Mouse (Mus musculus) embryonic facial prominence, embryonic 11.5 days (tissue): Measurements from ENCODE around the gene Crb2. TPM values are rescaled to one million over a fixed set of nuclear protein-coding genes. Genes with fewer than 3 reads are reported as not detected.

ENCODE experiments used
- ATAC-seq: fragments of 200-750 bp; cut with Nextera tagmentation; replicated peaks from 2 replicates; pipeline ENCODE4 v1.8.0; 2017; ENCODE audit warnings: low read depth; ENCODE audit not compliant: insufficient number of reproducible peaks, low FRiP score, low TSS enrichment
- DNase-seq: peaks from one replicate; pipeline ENCODE4 v3.0.0-alpha.2; 2015; ENCODE audit warnings: low spot score
- H3K27ac ChIP-seq: fragments of 300-500 bp; sonication (generic); replicated peaks from 2 replicates; pipeline ENCODE4 v1.5.1; 2014; ENCODE audit warnings: mild to moderate bottlenecking, low read depth, low read length, control low read depth
- H3K27me3 ChIP-seq: fragments of 300-500 bp; sonication (generic); 2 replicates; pipeline ENCODE4 v1.6.1; 2014; ENCODE audit warnings: mild to moderate bottlenecking, low read length, moderate library complexity, mixed read lengths; ENCODE audit not compliant: control insufficient read depth, insufficient read depth
- H3K36me3 ChIP-seq: fragments of 300-500 bp; sonication (generic); replicated peaks from 2 replicates; pipeline ENCODE4 v1.6.1; 2014; ENCODE audit warnings: low read depth, mild to moderate bottlenecking, low read length, moderate library complexity, mixed read lengths; ENCODE audit not compliant: control insufficient read depth, insufficient read depth
- H3K4me1 ChIP-seq: fragments of 300-500 bp; sonication (generic); 2 replicates; pipeline ENCODE4 v1.6.1; 2014; ENCODE audit warnings: low read length, mixed read lengths; ENCODE audit not compliant: control insufficient read depth, insufficient read depth
- H3K4me2 ChIP-seq: fragments of 300-500 bp; sonication (generic); 2 replicates; pipeline ENCODE4 v1.6.1; 2014; ENCODE audit warnings: low read depth, mild to moderate bottlenecking, control low read depth, low read length, moderate library complexity
- H3K4me3 ChIP-seq: fragments of 300-500 bp; sonication (generic); 2 replicates; pipeline ENCODE4 v1.5.1; 2014; ENCODE audit warnings: low read depth, low read length, control low read depth
- H3K9ac ChIP-seq: fragments of 300-500 bp; sonication (generic); replicated peaks from 2 replicates; pipeline ENCODE4 v1.6.1; 2014; ENCODE audit warnings: mild to moderate bottlenecking, control low read depth, low read length
- H3K9me3 ChIP-seq: fragments of 300-500 bp; sonication (generic); replicated peaks from 2 replicates; pipeline ENCODE4 v1.6.1; 2016; ENCODE audit warnings: mild to moderate bottlenecking, low read length, inconsistent platforms, mixed read lengths; ENCODE audit not compliant: control insufficient read depth
- WGBS: fragments of 180-500 bp; shearing (Covaris S2); extraction: QIAGEN DNeasy Blood & Tissue Kit; methylation state at CpG from one replicate; pipeline ENCODE4 v1.1.7; 2014; 5-methylcytosine and 5-hydroxymethylcytosine counted together
- polyA plus RNA-seq: library from polyadenylated mRNA; unstranded; fragments of >200 nt; fragmentation: Nextera tagmentation; extraction: Ambion mirVana; gene quantifications from 2 replicates; pipeline ENCODE4 v1.2.1, GENCODE M21; 2014

The Crb2 gene
- polyA plus RNA-seq, 1 experiment from 2014 or later, result 2.7 TPM

- no peaks in the 10 kb centered on the region for H3K36me3 ChIP-seq
- DNase-seq (peak; percentile 85), ATAC-seq (no peak; the same call in 1 of the 2 replicates)
- WGBS, result 7% methylated on average over 3 of the region's 3 CpGs
- H3K4me2 ChIP-seq, result no peak overlapping the region
- H3K9me3 ChIP-seq, result no peaks in the 10 kb centered on the region
- H3K27ac ChIP-seq, result no peak overlapping the region
- no peak overlapping the region for H3K4me3 ChIP-seq
- no peaks in the 10 kb centered on the region for H3K4me1 ChIP-seq
- no peaks in the 10 kb centered on the region for H3K27me3 ChIP-seq
- no peak overlapping the region for H3K9ac ChIP-seq
These were observed 39.6 kb downstream of the Crb2 start for GRCm38 (mm10) chr2:37815676-37816075.

- WGBS, result 15% methylated on average over 5 of the region's 5 CpGs
- Histone ChIP-seq H3K4me3 (no peak overlapping the region), H3K9ac (no peak overlapping the region), H3K27ac (no peak overlapping the region), H3K27me3 (no peaks in the 10 kb centered on the region), H3K36me3 (no peaks in the 10 kb centered on the region), H3K4me2 (no peak overlapping the region), H3K9me3 (no peaks in the 10 kb centered on the region), H3K4me1 (no peaks in the 10 kb centered on the region)
- ATAC-seq (0 out of 2 replicates have a peak, but pooled peaks have one; percentile 50), DNase-seq (no peak)
These were observed 42.9 kb downstream of the Crb2 start for GRCm38 (mm10) chr2:37818761-37819525.

GRCm38 (mm10) chr2:37819526-37820152 is 43.6 kb downstream of the Crb2 start:
- ATAC-seq (no peak), DNase-seq (no peak)
- no peak overlapping the region for H3K27ac ChIP-seq
- H3K4me2 ChIP-seq, result no peak overlapping the region
- WGBS, result 66% methylated on average over 4 of the region's 4 CpGs
- H3K9me3 ChIP-seq, result no peaks in the 10 kb centered on the region
- no peaks in the 10 kb centered on the region for H3K27me3 ChIP-seq
- no peak overlapping the region for H3K4me3 ChIP-seq
- no peaks in the 10 kb centered on the region for H3K4me1 ChIP-seq
- H3K36me3 ChIP-seq, result no peaks in the 10 kb centered on the region
- H3K9ac ChIP-seq, result no peak overlapping the region

GRCm38 (mm10) chr2:37822122-37822521 is 46.1 kb downstream of the Crb2 start:
- no peaks in the 10 kb centered on the region for H3K4me1 ChIP-seq
- no peak for DNase-seq
- H3K4me3 ChIP-seq, result no peak overlapping the region
- H3K9me3 ChIP-seq, result no peaks in the 10 kb centered on the region
- H3K9ac ChIP-seq, result no peak overlapping the region
- no peak overlapping the region for H3K27ac ChIP-seq
- no peaks in the 10 kb centered on the region for H3K27me3 ChIP-seq
- no peak overlapping the region for H3K4me2 ChIP-seq
- ATAC-seq, result no peak
- WGBS, result 64% methylated on average over 5 of the region's 5 CpGs
- H3K36me3 ChIP-seq, result no peaks in the 10 kb centered on the region

- WGBS, result 77% methylated on average over 2 of the region's 2 CpGs
- no peak for ATAC-seq
These were observed 47.8 kb downstream of the Crb2 start for GRCm38 (mm10) chr2:37823826-37824225.

GRCm38 (mm10) chr2:37829758-37830275 is 53.8 kb downstream of the Crb2 start:
- WGBS, result 34% methylated on average over 9 of the region's 9 CpGs
- DNase-seq (peak; percentile 8), ATAC-seq (peak; percentile 64)
- H3K9ac ChIP-seq, result no peak overlapping the region
- no peaks in the 10 kb centered on the region for H3K4me1 ChIP-seq
- H3K9me3 ChIP-seq, result no peaks in the 10 kb centered on the region
- H3K27ac ChIP-seq, result no peak overlapping the region
- H3K4me2 ChIP-seq, result no peak overlapping the region
- no peak overlapping the region for H3K4me3 ChIP-seq
- no peaks in the 10 kb centered on the region for H3K27me3 ChIP-seq
- H3K36me3 ChIP-seq, result no peaks in the 10 kb centered on the region

More at GRCm38 (mm10) chr2:37823826-37824225, 47.8 kb downstream of the Crb2 start:
- DNase-seq, result no peak
- no peaks in the 10 kb centered on the region for H3K36me3 ChIP-seq
- no peak overlapping the region for H3K9ac ChIP-seq
- H3K27me3 ChIP-seq, result no peaks in the 10 kb centered on the region
- no peaks in the 10 kb centered on the region for H3K4me1 ChIP-seq
- H3K27ac ChIP-seq, result no peak overlapping the region
- H3K9me3 ChIP-seq, result no peaks in the 10 kb centered on the region
- no peak overlapping the region for H3K4me3 ChIP-seq
- H3K4me2 ChIP-seq, result no peak overlapping the region

GRCm38 (mm10) chr2:37832253-37832652 is 56.2 kb downstream of the Crb2 start:
- Histone ChIP-seq H3K4me1 (no peaks in the 10 kb centered on the region), H3K4me3 (no peak overlapping the region), H3K27ac (no peak overlapping the region), H3K9me3 (no peaks in the 10 kb centered on the region), H3K9ac (no peak overlapping the region), H3K36me3 (no peaks in the 10 kb centered on the region), H3K4me2 (no peak overlapping the region), H3K27me3 (no peaks in the 10 kb centered on the region)
- ATAC-seq, result no peak
- no peak for DNase-seq
- WGBS, result 74% methylated on average over 10 of the region's 10 CpGs

- Histone ChIP-seq H3K27ac (no peak overlapping the region), H3K9me3 (no peaks in the 10 kb centered on the region), H3K9ac (no peak overlapping the region), H3K27me3 (no peaks in the 10 kb centered on the region), H3K4me2 (no peak overlapping the region), H3K4me1 (no peaks in the 10 kb centered on the region), H3K4me3 (no peak overlapping the region), H3K36me3 (no peaks in the 10 kb centered on the region)
- no peak for DNase-seq
- ATAC-seq, result no peak
- WGBS, result 91% methylated on average over 3 of the region's 3 CpGs
These were observed 60.9 kb downstream of the Crb2 start for GRCm38 (mm10) chr2:37836926-37837325.
